Mouse (Mus musculus): ENCODE results near the gene Fgd3.

DNA sequence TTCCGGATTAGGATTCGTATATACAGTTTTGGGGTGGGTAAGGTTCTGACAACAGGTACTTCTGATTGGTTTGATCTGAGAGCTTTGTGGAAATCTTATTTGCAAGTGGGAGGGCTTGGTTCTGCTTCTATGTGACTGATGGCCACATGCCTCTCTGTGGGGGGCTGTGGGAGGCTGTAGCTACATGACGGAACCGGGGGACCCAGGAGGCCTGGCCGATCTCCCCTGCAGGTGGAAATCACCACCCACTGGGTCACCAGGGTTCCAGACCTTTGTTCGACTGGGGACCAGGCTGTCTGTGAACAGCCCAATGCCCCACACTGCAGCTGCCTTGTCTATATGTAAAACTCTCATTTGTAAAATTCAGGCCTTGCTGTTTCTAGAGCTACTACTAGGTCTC is 95.4 kb downstream of the Fgd3 start:
- no peak for TF ChIP-seq POLR2A (IDR thresholded peaks at IDR 0.05; ENCODE audit: borderline replicate concordance, insufficient read depth, low read length)
- TF ChIP-seq CTCF (IDR thresholded peaks at IDR 0.05; ENCODE audit: borderline replicate concordance, insufficient read depth, low read depth, low read length): no peak

Data from cerebellum, adult 2 months (tissue).